ENCODE assay signal across 8 mouse cellular contexts in genomic region chr16:10489483-10489882, GRCm38 (mm10). TPM values are rescaled to one million over a fixed set of nuclear protein-coding genes. Genes with fewer than 3 reads are reported as not detected.
A peak's percentile ranks its signal among the peaks of the same experiment; 100 is the strongest.
DNase-seq lines count a peak whose midpoint lies in the region; ATAC-seq lines count a peak whose summit lies in the region.

No protein-coding gene starts in this region.

- ATAC-seq in kidney, embryonic 14.5 days (ENCODE audit: low FRiP score, low TSS enrichment), result peak; percentile 65
- 0 out of 2 replicates have a peak, but pooled peaks have one; percentile 22 for ATAC-seq in monocyte, adult 5-6 weeks (replicated peaks; ENCODE audit: insufficient number of reproducible peaks, low FRiP score, low TSS enrichment, poor library complexity, severe bottlenecking)
- ATAC-seq in cerebellum, adult (ENCODE audit: insufficient number of reproducible peaks, low FRiP score, low TSS enrichment), result no peak

- H3K4me2 ChIP-seq in kidney, embryonic 14.5 days (replicated peaks; ENCODE audit: low read depth, low read length), result peak overlapping the region; percentile 39

- H3K9me3 ChIP-seq in embryonic facial prominence, embryonic 10.5 days, result no peaks in the 10 kb centered on the region
- H3K9me3 ChIP-seq in kidney, embryonic 14.5 days (ENCODE audit: control insufficient read depth, low read length), result no peaks in the 10 kb centered on the region

- H3K36me3 ChIP-seq in embryonic facial prominence, embryonic 10.5 days (replicated peaks), result no peaks in the 10 kb centered on the region
- H3K36me3 ChIP-seq in kidney, embryonic 14.5 days (ENCODE audit: control insufficient read depth, insufficient read depth, low read length), result no peaks in the 10 kb centered on the region

- peak; percentile 17 for DNase-seq in kidney, adult 11 months
- DNase-seq in kidney, postnatal 14 days, result no peak
- DNase-seq in embryonic facial prominence, embryonic 10.5 days (ENCODE audit: low spot score), result peak; percentile 13
- no peak for DNase-seq in adrenal gland, postnatal 10 days
- no peak for DNase-seq in T-cell, adult 2 months (ENCODE audit: low spot score)

- H3K4me3 ChIP-seq in embryonic facial prominence, embryonic 10.5 days, result peak overlapping the region; percentile 36
- H3K4me3 ChIP-seq in kidney, embryonic 14.5 days (ENCODE audit: low read length), result peak overlapping the region; percentile 17

- peaks cover 30% of the 10 kb centered on the region for H3K27me3 ChIP-seq in embryonic facial prominence, embryonic 10.5 days (replicated peaks; ENCODE audit: low read depth, poor library complexity, severe bottlenecking)
- H3K27me3 ChIP-seq in kidney, embryonic 14.5 days (ENCODE audit: control insufficient read depth, insufficient read depth, low read length), result 0 out of 2 replicates have a peak, but pooled peaks cover 3% of the 10 kb centered on the region

- peaks cover 10% of the 10 kb centered on the region for H3K4me1 ChIP-seq in embryonic facial prominence, embryonic 10.5 days
- H3K4me1 ChIP-seq in kidney, embryonic 14.5 days (ENCODE audit: control insufficient read depth, insufficient read depth, low read length), result peaks cover 9% of the 10 kb centered on the region; the same call in 1 of the 2 replicates

- H3K27ac ChIP-seq in embryonic facial prominence, embryonic 10.5 days (replicated peaks), result no peak overlapping the region
- H3K27ac ChIP-seq in kidney, embryonic 14.5 days (ENCODE audit: low read depth, low read length), result no peak overlapping the region

- WGBS in embryonic facial prominence, embryonic 10.5 days, result 9% methylated on average over 9 of the region's 9 CpGs
- 4% methylated on average over 9 of the region's 9 CpGs for WGBS in kidney, embryonic 14.5 days

- peak overlapping the region; percentile 31; the same call in 1 of the 2 replicates for H3K9ac ChIP-seq in kidney, embryonic 14.5 days (ENCODE audit: low read depth, low read length)

RNA-seq across cellular contexts. Expression of gene Ciita, which starts 9.6 kb away (rescaled TPM):
- polyA plus RNA-seq in embryonic facial prominence, embryonic 10.5 days (2016; fragmentation: Nextera tagmentation; extraction: Ambion mirVana), result 0.06 and 0.26 TPM in 2 replicates
- 0.31 and 1.4 TPM in 2 replicates for polyA plus RNA-seq in kidney, embryonic 14.5 days (2014; fragmentation: Nextera tagmentation; extraction: Ambion mirVana)
- 8.5 to 13.2 TPM (median 12.3 TPM) in 3 replicates for total RNA-seq in monocyte, adult 5-6 weeks (2017)
- 1 to 10 TPM; 1.6 to 2.8 TPM for total RNA-seq in adrenal gland, postnatal 10 days (2021)

RNA-seq across cellular contexts. Expression of gene Tvp23a, which starts 42.3 kb away (rescaled TPM):
- polyA plus RNA-seq in embryonic facial prominence, embryonic 10.5 days (2016; fragmentation: Nextera tagmentation; extraction: Ambion mirVana), result 20.6 and 21.4 TPM in 2 replicates
- 9.5 and 15.7 TPM in 2 replicates for polyA plus RNA-seq in kidney, embryonic 14.5 days (2014; fragmentation: Nextera tagmentation; extraction: Ambion mirVana)
- total RNA-seq in monocyte, adult 5-6 weeks (2017), result 0.19 to 0.29 TPM in 2 of 3 replicates, not detected in the other
- total RNA-seq in adrenal gland, postnatal 10 days (2021), result 1 to 10 TPM; 2.6 to 3.2 TPM

RNA-seq across cellular contexts. Expression of gene Dexi, which starts 53.4 kb away (rescaled TPM):
- polyA plus RNA-seq in embryonic facial prominence, embryonic 10.5 days (2016; fragmentation: Nextera tagmentation; extraction: Ambion mirVana), result 18.5 and 19.3 TPM in 2 replicates
- polyA plus RNA-seq in kidney, embryonic 14.5 days (2014; fragmentation: Nextera tagmentation; extraction: Ambion mirVana), result 27.4 and 32.5 TPM in 2 replicates
- total RNA-seq in monocyte, adult 5-6 weeks (2017), result 4.7 to 11.4 TPM (median 10.3 TPM) in 3 replicates
- total RNA-seq in adrenal gland, postnatal 10 days (2021), result 10 to 100 TPM; 16.3 to 18.0 TPM

RNA-seq across cellular contexts. Expression of gene Clec16a, which starts 55.7 kb away (rescaled TPM):
- 30.6 and 30.7 TPM in 2 replicates for polyA plus RNA-seq in embryonic facial prominence, embryonic 10.5 days (2016; fragmentation: Nextera tagmentation; extraction: Ambion mirVana)
- polyA plus RNA-seq in kidney, embryonic 14.5 days (2014; fragmentation: Nextera tagmentation; extraction: Ambion mirVana), result 38.4 and 46.3 TPM in 2 replicates
- 14.0 to 27.1 TPM (median 19.1 TPM) in 3 replicates for total RNA-seq in monocyte, adult 5-6 weeks (2017)
- 10 to 100 TPM; 35.0 to 35.7 TPM for total RNA-seq in adrenal gland, postnatal 10 days (2021)

Comparison
In these comparisons a context has a peak if more than half of its experiments do, and no peak if none do; other contexts are left out.
1. DNase-seq: peak in kidney, adult 11 months (single experiment) and embryonic facial prominence, embryonic 10.5 days (single experiment); none in kidney, postnatal 14 days (single experiment), adrenal gland, postnatal 10 days (single experiment) and T-cell, adult 2 months (single experiment).